Mouse (Mus musculus) cerebellum, adult 2 months (tissue): Measurements from ENCODE around the gene Sirt1.

ENCODE experiments used
- CTCF ChIP-seq: fragments of 200-500 bp; IDR thresholded peaks from 2 replicates; pipeline ENCODE4 v1.5.1; 2011; ENCODE audit warnings: low read depth, mild to moderate bottlenecking, control low read depth, low read length, moderate library complexity, borderline replicate concordance; ENCODE audit not compliant: insufficient read depth
- POLR2A ChIP-seq: fragments of 200-500 bp; IDR thresholded peaks from 2 replicates; pipeline ENCODE4 v1.6.1; 2011; ENCODE audit warnings: low read length, control low read depth, borderline replicate concordance; ENCODE audit not compliant: insufficient read depth

DNA sequence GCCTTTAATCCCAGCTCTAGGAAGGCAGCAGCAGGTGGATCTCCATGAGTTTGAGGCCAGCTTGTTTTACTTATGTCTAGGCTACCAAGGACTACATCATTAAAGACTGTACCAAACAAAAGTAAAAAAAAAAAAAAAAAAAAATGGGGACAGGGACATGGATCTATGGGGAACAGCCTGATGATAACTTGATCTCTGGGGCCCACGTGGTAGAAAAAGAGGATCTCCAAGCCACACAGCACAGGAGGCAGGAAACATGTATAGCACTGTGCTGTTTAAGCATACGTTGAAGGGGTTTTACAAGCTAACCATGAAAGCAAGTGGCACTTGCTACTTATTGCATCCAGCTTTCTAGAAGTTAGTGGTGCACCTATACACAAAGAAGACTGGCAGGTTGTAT lies 40.2 kb downstream of the Sirt1 start:
- TF ChIP-seq CTCF: no peak
- no peak for TF ChIP-seq POLR2A
